Mouse (Mus musculus) myocyte (in vitro differentiated cells): ENCODE data around the gene Alkal2. TPM values are rescaled to one million over a fixed set of nuclear protein-coding genes. Genes with fewer than 3 reads are reported as not detected.

Source experiments
- H3K27me3 ChIP-seq: one replicate; pipeline ENCODE4 v1.6.1; 2011; ENCODE audit not compliant: control insufficient read depth, insufficient read depth, insufficient read length
- H3K36me3 ChIP-seq: one replicate; pipeline ENCODE4 v1.6.1; 2011; ENCODE audit not compliant: control insufficient read depth, insufficient read depth
- H3K4me2 ChIP-seq: one replicate; pipeline ENCODE4 v1.6.1; 2011; ENCODE audit warnings: low read depth, control low read depth
- H3K4me3 ChIP-seq: one replicate; pipeline ENCODE4 v1.5.1; 2011; ENCODE audit warnings: mild to moderate bottlenecking, control low read depth, moderate library complexity
- H3K79me2 ChIP-seq: one replicate; pipeline ENCODE4 v1.6.1; 2011; ENCODE audit not compliant: control insufficient read depth, insufficient read depth
- H3ac ChIP-seq: one replicate; pipeline ENCODE4 v1.6.1; 2011; ENCODE audit not compliant: control insufficient read depth, insufficient read length
- CEBPB ChIP-seq: IDR thresholded peaks from 2 replicates; pipeline ENCODE4 v1.6.1; 2011; ENCODE audit warnings: mild to moderate bottlenecking, moderate library complexity; ENCODE audit not compliant: poor library complexity, insufficient read depth, severe bottlenecking
- E2F4 ChIP-seq: IDR thresholded peaks from one replicate; pipeline ENCODE4 v1.6.1; 2011; ENCODE audit warnings: mild to moderate bottlenecking, control low read depth, moderate library complexity; ENCODE audit not compliant: insufficient read depth
- MAX ChIP-seq: IDR thresholded peaks from one replicate; pipeline ENCODE4 v1.6.1; 2011; ENCODE audit warnings: low read depth, mild to moderate bottlenecking, control low read depth
- MYOD1 ChIP-seq, 3 experiments: IDR thresholded peaks; one replicate each; pipeline ENCODE4 v1.6.1; 2011; ENCODE audit warnings: control low read depth in 2 of 3, low read depth in 2 of 3, mild to moderate bottlenecking in 2 of 3, moderate library complexity in 1 of 3; ENCODE audit not compliant: insufficient read length in 2 of 3, control insufficient read depth in 1 of 3
- MYOG ChIP-seq, 3 experiments: IDR thresholded peaks; one replicate each; pipeline ENCODE4 v1.6.1; 2011; ENCODE audit warnings: control low read depth in 2 of 3, low read depth in 2 of 3, mild to moderate bottlenecking in 2 of 3; ENCODE audit not compliant: insufficient read length in 2 of 3, control insufficient read depth in 1 of 3, insufficient read depth in 1 of 3
- POLR2A ChIP-seq: IDR thresholded peaks from one replicate; pipeline ENCODE4 v1.6.1; 2011; ENCODE audit warnings: low read depth, mild to moderate bottlenecking, control low read depth, moderate library complexity; ENCODE audit not compliant: insufficient read length
- POLR2AphosphoS2 ChIP-seq: IDR thresholded peaks from one replicate; pipeline ENCODE4 v1.6.1; 2011; ENCODE audit warnings: low read depth, control low read depth; ENCODE audit not compliant: insufficient read length
- REST ChIP-seq: IDR thresholded peaks from one replicate; pipeline ENCODE4 v1.6.1; 2011; ENCODE audit warnings: mild to moderate bottlenecking, control low read depth, moderate library complexity; ENCODE audit not compliant: insufficient read depth, insufficient read length
- SRF ChIP-seq: IDR thresholded peaks from one replicate; pipeline ENCODE4 v1.6.1; 2011; ENCODE audit warnings: low read depth; ENCODE audit not compliant: control insufficient read depth, insufficient read length
- TCF12 ChIP-seq: IDR thresholded peaks from one replicate; pipeline ENCODE4 v1.6.1; 2011; ENCODE audit warnings: mild to moderate bottlenecking, control low read depth; ENCODE audit not compliant: poor library complexity, insufficient read depth, severe bottlenecking
- TCF3 ChIP-seq: IDR thresholded peaks from one replicate; pipeline ENCODE4 v1.6.1; 2011; ENCODE audit warnings: low read depth, control low read depth; ENCODE audit not compliant: insufficient read length
- USF1 ChIP-seq: IDR thresholded peaks from one replicate; pipeline ENCODE4 v1.6.1; 2011; ENCODE audit warnings: low read depth, mild to moderate bottlenecking, control low read depth, moderate library complexity
- polyA plus RNA-seq: library from polyadenylated mRNA; unstranded; fragments of >200 nt; fragmentation: generic; extraction: Trizol; gene quantifications from one replicate; pipeline ENCODE4 v1.2.1, GENCODE M21; 2012; ENCODE audit warnings: missing spikeins

The Alkal2 gene
- polyA plus RNA-seq, 1 experiment, result not detected

GRCm38 (mm10) chr12:30883592-30883985 lies 533 bp upstream of the Alkal2 start:
- Histone ChIP-seq H3ac (no peak overlapping the region), H3K36me3 (no peaks in the 10 kb centered on the region), H3K79me2 (no peaks in the 10 kb centered on the region), H3K4me2 (no peak overlapping the region), H3K4me3 (no peak overlapping the region), H3K27me3 (peaks cover 29% of the 10 kb centered on the region)
- TF ChIP-seq TCF12, result no peak
- no peak for TF ChIP-seq MYOD1 (IDR thresholded peaks at IDR 0.05; ENCODE audit: control insufficient read depth in 1 of 3, insufficient read length in 2 of 3, low read depth in 2 of 3)
- no peak for TF ChIP-seq TCF3
- TF ChIP-seq POLR2A, result no peak
- no peak for TF ChIP-seq E2F4
- no peak for TF ChIP-seq SRF
- no peak for TF ChIP-seq CEBPB
- no peak for TF ChIP-seq MYOG (IDR thresholded peaks at IDR 0.05; ENCODE audit: control insufficient read depth in 1 of 3, insufficient read depth in 1 of 3, insufficient read length in 2 of 3, low read depth in 2 of 3)
- TF ChIP-seq POLR2AphosphoS2, result no peak
- no peak for TF ChIP-seq REST
- TF ChIP-seq USF1, result no peak

- no peak for TF ChIP-seq USF1
- no peak for TF ChIP-seq SRF
- no peak for TF ChIP-seq POLR2A
- no peak for TF ChIP-seq TCF3
- no peak for TF ChIP-seq MYOD1 (IDR thresholded peaks at IDR 0.05; ENCODE audit: control insufficient read depth in 1 of 3, insufficient read length in 2 of 3, low read depth in 2 of 3)
- TF ChIP-seq POLR2AphosphoS2, result no peak
- TF ChIP-seq MAX, result no peak
- TF ChIP-seq REST, result no peak
- TF ChIP-seq CEBPB, result no peak
- no peak for TF ChIP-seq E2F4
- no peak for TF ChIP-seq TCF12
- no peak for TF ChIP-seq MYOG (IDR thresholded peaks at IDR 0.05; ENCODE audit: control insufficient read depth in 1 of 3, insufficient read depth in 1 of 3, insufficient read length in 2 of 3, low read depth in 2 of 3)
Measured at GRCm38 (mm10) chr12:30884622-30885230, 604 bp downstream of the Alkal2 start.

GRCm38 (mm10) chr12:30885891-30886290 lies 1.8 kb downstream of the Alkal2 start:
- H3ac ChIP-seq, result no peak overlapping the region
- no peaks in the 10 kb centered on the region for H3K79me2 ChIP-seq
- H3K27me3 ChIP-seq, result peaks cover 29% of the 10 kb centered on the region
- TF ChIP-seq USF1 (no peak), SRF (no peak), MAX (no peak), TCF12 (no peak), POLR2AphosphoS2 (no peak), CEBPB (no peak), TCF3 (no peak), MYOD1 (IDR thresholded peaks at IDR 0.05; ENCODE audit: control insufficient read depth in 1 of 3, insufficient read length in 2 of 3, low read depth in 2 of 3) (no peak), POLR2A (no peak), REST (no peak)
- no peak overlapping the region for H3K4me2 ChIP-seq
- no peak overlapping the region for H3K4me3 ChIP-seq
- no peaks in the 10 kb centered on the region for H3K36me3 ChIP-seq

More at GRCm38 (mm10) chr12:30884622-30885230, 604 bp downstream of the Alkal2 start:
- Histone ChIP-seq H3K79me2 (no peaks in the 10 kb centered on the region), H3ac (no peak overlapping the region), H3K27me3 (peaks cover 29% of the 10 kb centered on the region), H3K4me2 (no peak overlapping the region), H3K36me3 (no peaks in the 10 kb centered on the region), H3K4me3 (no peak overlapping the region)

- H3K79me2 ChIP-seq, result no peaks in the 10 kb centered on the region
- no peak overlapping the region for H3ac ChIP-seq
- TF ChIP-seq E2F4, result no peak
- H3K36me3 ChIP-seq, result no peaks in the 10 kb centered on the region
- no peak overlapping the region for H3K4me3 ChIP-seq
- peaks cover 29% of the 10 kb centered on the region for H3K27me3 ChIP-seq
- H3K4me2 ChIP-seq, result no peak overlapping the region
Measured at GRCm38 (mm10) chr12:30888003-30888402, 3.9 kb downstream of the Alkal2 start.

- no peak overlapping the region for H3ac ChIP-seq
- H3K4me3 ChIP-seq, result no peak overlapping the region
- no peaks in the 10 kb centered on the region for H3K79me2 ChIP-seq
- TF ChIP-seq MYOD1 (IDR thresholded peaks at IDR 0.05; ENCODE audit: control insufficient read depth in 1 of 3, insufficient read length in 2 of 3, low read depth in 2 of 3) (no peak), MYOG (IDR thresholded peaks at IDR 0.05; ENCODE audit: control insufficient read depth in 1 of 3, insufficient read depth in 1 of 3, insufficient read length in 2 of 3, low read depth in 2 of 3) (no peak), USF1 (no peak), MAX (no peak), TCF12 (no peak), REST (no peak), TCF3 (no peak), POLR2A (no peak), CEBPB (no peak), POLR2AphosphoS2 (no peak), E2F4 (no peak), SRF (no peak)
- no peak overlapping the region for H3K4me2 ChIP-seq
- H3K27me3 ChIP-seq, result peaks cover 9% of the 10 kb centered on the region
- H3K36me3 ChIP-seq, result no peaks in the 10 kb centered on the region
Measured at GRCm38 (mm10) chr12:30890067-30890466, 5.9 kb downstream of the Alkal2 start.
